Mouse (Mus musculus): ENCODE measurements around the gene Zfp668. TPM values are rescaled to one million over a fixed set of nuclear protein-coding genes. Genes with fewer than 3 reads are reported as not detected.

Gene Zfp668
- polyA plus RNA-seq, 1 experiment from 2014 or later = 19.4 TPM

- H3K9me3 ChIP-seq (ENCODE audit: low read depth, low read length) = no peaks in the 10 kb centered on the region
- H3K36me3 ChIP-seq (ENCODE audit: insufficient read depth) = peaks cover 53% of the 10 kb centered on the region
- no peaks in the 10 kb centered on the region for H3K27me3 ChIP-seq (ENCODE audit: insufficient read depth, low read length)
- DNase-seq (peak; percentile 79), ATAC-seq (ENCODE audit: insufficient read depth) (peak; percentile 53; the same call in 1 of the 2 replicates)
- H3K27ac ChIP-seq (ENCODE audit: low read depth) = no peak overlapping the region
- no peak overlapping the region for H3K9ac ChIP-seq
- peaks cover 4% of the 10 kb centered on the region for H3K4me1 ChIP-seq (ENCODE audit: insufficient read depth)
- no peak overlapping the region for H3K4me3 ChIP-seq (ENCODE audit: low read depth, low read length)
- H3K4me2 ChIP-seq = no peak overlapping the region
- no peak for TF ChIP-seq CTCF (IDR thresholded peaks at IDR 0.05; ENCODE audit: low read depth)
- WGBS = 41% methylated on average over 3 of the region's 3 CpGs
Observed at GRCm38 (mm10) chr7:127869149-127869810, 7.3 kb downstream of the Zfp668 start.

- Histone ChIP-seq H3K9ac (no peak overlapping the region), H3K4me3 (ENCODE audit: low read depth, low read length) (no peak overlapping the region), H3K36me3 (ENCODE audit: insufficient read depth) (peaks cover 53% of the 10 kb centered on the region), H3K4me1 (ENCODE audit: insufficient read depth) (no peaks in the 10 kb centered on the region), H3K9me3 (ENCODE audit: low read depth, low read length) (no peaks in the 10 kb centered on the region), H3K27ac (ENCODE audit: low read depth) (no peak overlapping the region), H3K4me2 (no peak overlapping the region), H3K27me3 (ENCODE audit: insufficient read depth, low read length) (no peaks in the 10 kb centered on the region)
- TF ChIP-seq CTCF (IDR thresholded peaks at IDR 0.05; ENCODE audit: low read depth) = no peak
- ATAC-seq (ENCODE audit: insufficient read depth) (no peak), DNase-seq (no peak)
- 96% methylated on average over 18 of the region's 18 CpGs for WGBS
Observed at GRCm38 (mm10) chr7:127867641-127868040, 9.0 kb downstream of the Zfp668 start.

- no peak overlapping the region for H3K9ac ChIP-seq
- H3K27me3 ChIP-seq (ENCODE audit: insufficient read depth, low read length) = no peaks in the 10 kb centered on the region
- no peaks in the 10 kb centered on the region for H3K4me1 ChIP-seq (ENCODE audit: insufficient read depth)
- no peak for TF ChIP-seq CTCF (IDR thresholded peaks at IDR 0.05; ENCODE audit: low read depth)
- H3K27ac ChIP-seq (ENCODE audit: low read depth) = no peak overlapping the region
- H3K4me3 ChIP-seq (ENCODE audit: low read depth, low read length) = no peak overlapping the region
- ATAC-seq (ENCODE audit: insufficient read depth) = no peak
- H3K4me2 ChIP-seq = no peak overlapping the region
- no peaks in the 10 kb centered on the region for H3K9me3 ChIP-seq (ENCODE audit: low read depth, low read length)
- DNase-seq = no peak
- peaks cover 46% of the 10 kb centered on the region for H3K36me3 ChIP-seq (ENCODE audit: insufficient read depth)
- WGBS = 91% methylated on average over 12 of the region's 12 CpGs
Observed at GRCm38 (mm10) chr7:127866434-127866833, 10.2 kb downstream of the Zfp668 start.

- TF ChIP-seq CTCF (IDR thresholded peaks at IDR 0.05; ENCODE audit: low read depth) = no peak
- Histone ChIP-seq H3K4me2 (no peak overlapping the region), H3K27me3 (ENCODE audit: insufficient read depth, low read length) (no peaks in the 10 kb centered on the region), H3K4me1 (ENCODE audit: insufficient read depth) (no peaks in the 10 kb centered on the region), H3K36me3 (ENCODE audit: insufficient read depth) (no peaks in the 10 kb centered on the region), H3K4me3 (ENCODE audit: low read depth, low read length) (no peak overlapping the region), H3K27ac (ENCODE audit: low read depth) (no peak overlapping the region), H3K9ac (no peak overlapping the region), H3K9me3 (ENCODE audit: low read depth, low read length) (no peaks in the 10 kb centered on the region)
- no peak for DNase-seq
- 86% methylated on average over 6 of the region's 6 CpGs for WGBS
- ATAC-seq (ENCODE audit: insufficient read depth) = no peak
Observed at GRCm38 (mm10) chr7:127858258-127858657, 18.4 kb downstream of the Zfp668 start.

- Histone ChIP-seq H3K27ac (ENCODE audit: low read depth) (no peak overlapping the region), H3K27me3 (ENCODE audit: insufficient read depth, low read length) (no peaks in the 10 kb centered on the region), H3K4me3 (ENCODE audit: low read depth, low read length) (no peak overlapping the region), H3K4me1 (ENCODE audit: insufficient read depth) (no peaks in the 10 kb centered on the region), H3K4me2 (no peak overlapping the region), H3K9ac (no peak overlapping the region), H3K36me3 (ENCODE audit: insufficient read depth) (peaks cover 18% of the 10 kb centered on the region; the same call in 1 of the 2 replicates), H3K9me3 (ENCODE audit: low read depth, low read length) (no peaks in the 10 kb centered on the region)
- DNase-seq (no peak), ATAC-seq (ENCODE audit: insufficient read depth) (no peak)
- no peak for TF ChIP-seq CTCF (IDR thresholded peaks at IDR 0.05; ENCODE audit: low read depth)
- WGBS = 51% methylated on average over 5 of the region's 5 CpGs
Observed at GRCm38 (mm10) chr7:127850906-127851305, 25.7 kb downstream of the Zfp668 start.

GRCm38 (mm10) chr7:127849973-127850875 lies 26.4 kb downstream of the Zfp668 start:
- Histone ChIP-seq H3K9me3 (ENCODE audit: low read depth, low read length) (no peaks in the 10 kb centered on the region), H3K4me3 (ENCODE audit: low read depth, low read length) (no peak overlapping the region), H3K27me3 (ENCODE audit: insufficient read depth, low read length) (no peaks in the 10 kb centered on the region), H3K4me1 (ENCODE audit: insufficient read depth) (no peaks in the 10 kb centered on the region), H3K9ac (no peak overlapping the region), H3K36me3 (ENCODE audit: insufficient read depth) (peaks cover 24% of the 10 kb centered on the region; the same call in 1 of the 2 replicates), H3K27ac (ENCODE audit: low read depth) (no peak overlapping the region), H3K4me2 (no peak overlapping the region)
- no peak for TF ChIP-seq CTCF (IDR thresholded peaks at IDR 0.05; ENCODE audit: low read depth)
- WGBS = 70% methylated on average over 6 of the region's 6 CpGs
- no peak for ATAC-seq (ENCODE audit: insufficient read depth)
- DNase-seq = no peak
